Mouse (Mus musculus) CH12.LX (cell line): ENCODE data around the gene Galnt14.

ENCODE experiments used
- CTCF ChIP-seq, 2 experiments: IDR thresholded peaks in 1 of 2; conservative IDR thresholded peaks in 1 of 2; 2 replicates each; pipeline ENCODE4 v1.5.1; 2011 to 2012; ENCODE audit warnings: low read depth in 2 of 2, low read length in 2 of 2, improper control_type of control experiment in 1 of 2, inconsistent platforms in 1 of 2, mild to moderate bottlenecking in 1 of 2, moderate library complexity in 1 of 2
- EP300 ChIP-seq: IDR thresholded peaks from 2 replicates; pipeline ENCODE4 v1.6.1; 2011; ENCODE audit warnings: low read length, improper control_type of control experiment
- IRF4 ChIP-seq: IDR thresholded peaks from 2 replicates; pipeline ENCODE4 v1.6.1; 2014; ENCODE audit warnings: low read depth, mild to moderate bottlenecking, inconsistent platforms, low read length, improper control_type of control experiment
- KAT2A ChIP-seq: IDR thresholded peaks from 2 replicates; pipeline ENCODE4 v1.6.1; 2012; ENCODE audit warnings: low read length, improper control_type of control experiment, inconsistent platforms; ENCODE audit not compliant: insufficient replicate concordance
- MAFK ChIP-seq: IDR thresholded peaks from 2 replicates; pipeline ENCODE4 v1.6.1; 2011; ENCODE audit warnings: low read length, improper control_type of control experiment; ENCODE audit not compliant: insufficient replicate concordance
- MAX ChIP-seq: IDR thresholded peaks from 2 replicates; pipeline ENCODE4 v1.6.1; 2011; ENCODE audit warnings: low read length, improper control_type of control experiment
- POLR2A ChIP-seq: IDR thresholded peaks from 2 replicates; pipeline ENCODE4 v1.6.1; 2011; ENCODE audit warnings: low read depth, mild to moderate bottlenecking, improper control_type of control experiment, low read length
- POLR2AphosphoS2 ChIP-seq: IDR thresholded peaks from 2 replicates; pipeline ENCODE4 v1.6.1; 2011; ENCODE audit warnings: low read depth, low read length, improper control_type of control experiment
- ZMIZ1 ChIP-seq: IDR thresholded peaks from 2 replicates; pipeline ENCODE4 v1.6.1; 2012; ENCODE audit warnings: low read depth, mild to moderate bottlenecking, inconsistent platforms, low read length, improper control_type of control experiment

DNA sequence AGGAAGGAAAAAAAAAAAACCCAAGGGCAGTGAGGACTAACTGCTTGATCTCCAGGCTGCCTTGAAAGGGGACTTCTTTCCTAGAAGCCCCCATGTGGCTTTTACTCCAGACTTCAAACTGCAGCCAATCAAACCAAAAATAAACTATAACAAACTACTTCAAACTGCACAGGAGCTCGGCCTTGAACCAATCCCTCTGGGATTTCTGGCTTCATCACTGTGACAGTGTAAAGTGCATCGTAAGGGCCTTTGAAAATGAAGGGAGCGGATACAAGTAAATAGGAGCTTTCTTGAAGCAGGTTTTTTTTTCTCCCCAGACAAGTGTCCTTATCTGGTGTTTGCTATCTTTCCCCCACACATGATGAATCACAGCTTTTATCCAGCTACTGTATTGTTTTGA lies 22.0 kb downstream of the Galnt14 start:
- no peak for TF ChIP-seq ZMIZ1
- TF ChIP-seq MAFK = no peak
- no peak for TF ChIP-seq MAX
- TF ChIP-seq POLR2A = no peak
- TF ChIP-seq EP300 = no peak
- no peak for TF ChIP-seq CTCF (conservative IDR thresholded peaks at IDR 0.05 in 1 of 2, IDR thresholded peaks at IDR 0.05 in 1 of 2; ENCODE audit: low read depth in 2 of 2, low read length in 2 of 2)
- TF ChIP-seq IRF4 = no peak
- no peak for TF ChIP-seq KAT2A
- TF ChIP-seq POLR2AphosphoS2 = no peak
